Mouse (Mus musculus): ENCODE results near the gene Thsd7b. TPM values are rescaled to one million over a fixed set of nuclear protein-coding genes. Genes with fewer than 3 reads are reported as not detected.
"Not testable (repeated sequence)": the region's sequence is repeated elsewhere in the genome, so short reads cannot be mapped to it uniquely, and the experiment has no call there.

Gene Thsd7b
- total RNA-seq, 2 experiments from 2014 or later, result 0.24 to 0.65 TPM

- DNase-seq, result no peak
- intact Hi-C loops (cut with DNase I), result no loop called here
Observed at GRCm38 (mm10) chr1:129990821-129991220, 717.7 kb downstream of the Thsd7b start.

GRCm38 (mm10) chr1:130055012-130055411, 781.9 kb downstream of the Thsd7b start:
- no peak for DNase-seq
- intact Hi-C loops (cut with DNase I), result no loop called here

- intact Hi-C loops (cut with DNase I), result no loop called here
Observed at GRCm38 (mm10) chr1:130062105-130062504, 789.0 kb downstream of the Thsd7b start.

GRCm38 (mm10) chr1:130066193-130066959, 793.3 kb downstream of the Thsd7b start:
- intact Hi-C loops (cut with DNase I), result no loop called here
- no peak for DNase-seq

More at GRCm38 (mm10) chr1:130062105-130062504, 789.0 kb downstream of the Thsd7b start:
- no peak for DNase-seq

GRCm38 (mm10) chr1:130083788-130084187, 810.7 kb downstream of the Thsd7b start:
- intact Hi-C loops (cut with DNase I), result no loop called here
- DNase-seq, result no peak

- no peak for DNase-seq
- intact Hi-C loops (cut with DNase I), result no loop called here
Observed at GRCm38 (mm10) chr1:130085207-130085606, 812.1 kb downstream of the Thsd7b start.

GRCm38 (mm10) chr1:130085910-130086309, 812.8 kb downstream of the Thsd7b start:
- no peak for DNase-seq
- intact Hi-C loops (cut with DNase I), result no loop called here

- DNase-seq, result no peak
- intact Hi-C loops (cut with DNase I), result no loop called here
Observed at GRCm38 (mm10) chr1:130099227-130099626, 826.1 kb downstream of the Thsd7b start.

GRCm38 (mm10) chr1:130112580-130113314, 839.6 kb downstream of the Thsd7b start:
- no peak for DNase-seq
- intact Hi-C loops (cut with DNase I), result no loop called here

GRCm38 (mm10) chr1:130113549-130113948, 840.4 kb downstream of the Thsd7b start:
- intact Hi-C loops (cut with DNase I), result no loop called here
- DNase-seq, result no peak

- DNase-seq, result no peak
- intact Hi-C loops (cut with DNase I), result no loop called here
Observed at GRCm38 (mm10) chr1:130130901-130131300, 857.8 kb downstream of the Thsd7b start.

GRCm38 (mm10) chr1:130166187-130166586, 893.1 kb downstream of the Thsd7b start:
- intact Hi-C loops (cut with DNase I), result loop anchor here (5.0 kb wide), 1 partner anchor 181 kb away; no protein-coding TSS in a partner anchor
- no peak for DNase-seq

GRCm38 (mm10) chr1:130167260-130167659, 894.2 kb downstream of the Thsd7b start:
- no peak for DNase-seq
- intact Hi-C loops (cut with DNase I), result loop anchor here (5.0 kb wide), 1 partner anchor 180 kb away; no protein-coding TSS in a partner anchor

GRCm38 (mm10) chr1:130169875-130170274, 896.8 kb downstream of the Thsd7b start:
- intact Hi-C loops (cut with DNase I), result loop anchor here (5.0 kb wide), 1 partner anchor 177 kb away; no protein-coding TSS in a partner anchor
- no peak for DNase-seq

- intact Hi-C loops (cut with DNase I), result no loop called here
- DNase-seq, result no peak
Observed at GRCm38 (mm10) chr1:130170290-130170689, 897.2 kb downstream of the Thsd7b start.

- DNase-seq; intact Hi-C loops (cut with DNase I): not testable (repeated sequence)
Observed at GRCm38 (mm10) chr1:130186836-130187235, 913.7 kb downstream of the Thsd7b start.

GRCm38 (mm10) chr1:130192190-130193028, 919.3 kb downstream of the Thsd7b start:
- peak; percentile 5 to 52 for DNase-seq

GRCm38 (mm10) chr1:130217404-130217803, 944.3 kb downstream of the Thsd7b start:
- intact Hi-C loops (cut with DNase I), result no loop called here

More at GRCm38 (mm10) chr1:130192190-130193028, 919.3 kb downstream of the Thsd7b start:
- intact Hi-C loops (cut with DNase I), result loop anchor here (5.0 to 10.0 kb wide), 3 partner anchors 275 to 1318 kb away; no protein-coding TSS in a partner anchor

GRCm38 (mm10) chr1:130222904-130223303, 949.8 kb downstream of the Thsd7b start:
- no peak for DNase-seq

More at GRCm38 (mm10) chr1:130217404-130217803, 944.3 kb downstream of the Thsd7b start:
- no peak for DNase-seq

GRCm38 (mm10) chr1:130245563-130245962, 972.5 kb downstream of the Thsd7b start:
- intact Hi-C loops (cut with DNase I), result no loop called here
- DNase-seq, result no peak

More at GRCm38 (mm10) chr1:130222904-130223303, 949.8 kb downstream of the Thsd7b start:
- intact Hi-C loops (cut with DNase I), result no loop called here
